ENCODE assay signal across 8 mouse cellular contexts in genomic region chr2:166657451-166658011, GRCm38 (mm10). TPM values are rescaled to one million over a fixed set of nuclear protein-coding genes. Genes with fewer than 3 reads are reported as not detected.
DNase-seq lines count a peak whose midpoint lies in the region; ATAC-seq and TF ChIP-seq lines count a peak whose summit lies in the region.

No protein-coding gene starts in this region.

- peaks cover 54% of the 10 kb centered on the region for H3K4me1 ChIP-seq in midbrain, embryonic 13.5 days (replicated peaks)

- intact Hi-C loops in gastrocnemius, adult 2 months (cut with DNase I): no loop called here
- intact Hi-C loops in gastrocnemius, postnatal 14 days (cut with DNase I; ENCODE audit: low total_unique reads): loop anchor here (5.0 kb wide), 1 partner anchor 50 kb away; no protein-coding TSS in a partner anchor

- no peak for DNase-seq in gastrocnemius, adult 2 months
- DNase-seq in gastrocnemius, postnatal 14 days: no peak
- DNase-seq in forelimb bud, embryonic 11.5 days (ENCODE audit: low read depth, low spot score): peak; percentile 28
- peak; percentile 64 to 72 for DNase-seq in kidney, postnatal 25 days
- no peak for DNase-seq in spleen, postnatal 10 days (ENCODE audit: low spot score in 2 of 2)
- DNase-seq in spleen, postnatal 4 days (ENCODE audit: low spot score in 2 of 2): no peak

- H3K9ac ChIP-seq in midbrain, embryonic 13.5 days (replicated peaks): 0 out of 2 replicates have a peak overlapping the region, but pooled peaks have one; percentile 29

- 14% methylated on average over 10 of the region's 10 CpGs for WGBS in midbrain, embryonic 13.5 days

- H3K27ac ChIP-seq in gastrocnemius, adult 2 months: peak overlapping the region; percentile 56
- H3K27ac ChIP-seq in midbrain, embryonic 13.5 days: peak overlapping the region; percentile 78

- ATAC-seq in midbrain, embryonic 13.5 days: peak; percentile 27; the same call in 1 of the 2 replicates
- ATAC-seq in activated CD4-positive, CD25-positive, alpha-beta regulatory T cell, adult 4 months: no peak

- TF ChIP-seq CTCF in gastrocnemius, adult 2 months (IDR thresholded peaks at IDR 0.05): no peak

- no peaks in the 10 kb centered on the region for H3K9me3 ChIP-seq in midbrain, embryonic 13.5 days

- no peak overlapping the region for H3K4me2 ChIP-seq in midbrain, embryonic 13.5 days (replicated peaks)

- no peaks in the 10 kb centered on the region for H3K36me3 ChIP-seq in midbrain, embryonic 13.5 days

- H3K27me3 ChIP-seq in midbrain, embryonic 13.5 days: no peaks in the 10 kb centered on the region

- peak overlapping the region; percentile 4; the same call in 1 of the 2 replicates for H3K4me3 ChIP-seq in gastrocnemius, adult 2 months
- no peak overlapping the region for H3K4me3 ChIP-seq in midbrain, embryonic 13.5 days (replicated peaks)

RNA-seq across cellular contexts. Expression of gene Prex1, which starts 56.1 kb away (rescaled TPM):
- 1 to 10 TPM; 3.0 to 5.2 TPM for total RNA-seq in gastrocnemius, adult 2 months (2021)
- 10 to 100 TPM in 1 of 2 experiments, 1 to 10 TPM in 1; 7.4 to 11.5 TPM for total RNA-seq in gastrocnemius, postnatal 14 days (2021)
- polyA plus RNA-seq in midbrain, embryonic 13.5 days (2015; fragmentation: Nextera tagmentation; extraction: Ambion mirVana): 17.7 and 21.1 TPM in 2 replicates
- polyA plus RNA-seq in activated CD4-positive, CD25-positive, alpha-beta regulatory T cell, adult 4 months (2017; shearing (Covaris generic)): 10 to 100 TPM; 34.5 to 45.2 TPM

Comparison
In these comparisons a context has a peak if more than half of its experiments do, and no peak if none do; other contexts are left out.
1. DNase-seq: peak in forelimb bud, embryonic 11.5 days (single experiment) and kidney, postnatal 25 days (2 of 2); none in gastrocnemius, adult 2 months (single experiment), gastrocnemius, postnatal 14 days (single experiment), spleen, postnatal 10 days (0 of 2) and spleen, postnatal 4 days (0 of 2).